Mouse (Mus musculus) lung, embryonic 14.5 days (tissue): ENCODE results near the gene Rhov. TPM values are rescaled to one million over a fixed set of nuclear protein-coding genes. Genes with fewer than 3 reads are reported as not detected.

Source experiments
- ATAC-seq: fragments of 200-750 bp; cut with Nextera tagmentation; 2 replicates; pipeline ENCODE4 v1.8.0; 2017; ENCODE audit warnings: mild to moderate bottlenecking, moderate TSS enrichment, moderate library complexity; ENCODE audit not compliant: insufficient read depth
- DNase-seq: peaks from one replicate; pipeline ENCODE4 v3.0.0-alpha.2; 2015
- H3K27ac ChIP-seq: fragments of 300-500 bp; sonication (generic); 2 replicates; pipeline ENCODE4 v1.5.1; 2014; ENCODE audit warnings: low read depth, mild to moderate bottlenecking, moderate library complexity
- H3K27me3 ChIP-seq: fragments of 300-500 bp; sonication (generic); 2 replicates; pipeline ENCODE4 v1.6.1; 2014; ENCODE audit warnings: low read length, control low read depth; ENCODE audit not compliant: insufficient read depth
- H3K36me3 ChIP-seq: fragments of 300-500 bp; sonication (generic); 2 replicates; pipeline ENCODE4 v1.6.1; 2014; ENCODE audit warnings: control low read depth; ENCODE audit not compliant: insufficient read depth
- H3K4me1 ChIP-seq: fragments of 300-500 bp; sonication (generic); 2 replicates; pipeline ENCODE4 v1.6.1; 2014; ENCODE audit warnings: antibody characterized with exemption, control low read depth; ENCODE audit not compliant: insufficient read depth
- H3K4me2 ChIP-seq: fragments of 300-500 bp; sonication (generic); 2 replicates; pipeline ENCODE4 v1.6.1; 2014; ENCODE audit warnings: mild to moderate bottlenecking
- H3K4me3 ChIP-seq: fragments of 300-500 bp; sonication (generic); 2 replicates; pipeline ENCODE4 v1.5.1; 2014; ENCODE audit warnings: low read depth, low read length
- H3K9ac ChIP-seq: fragments of 300-500 bp; sonication (generic); 2 replicates; pipeline ENCODE4 v1.6.1; 2014
- H3K9me3 ChIP-seq: fragments of 300-500 bp; sonication (generic); 2 replicates; pipeline ENCODE4 v1.6.1; 2016; ENCODE audit warnings: low read depth, low read length, control low read depth
- CTCF ChIP-seq: IDR thresholded peaks from 2 replicates; pipeline ENCODE4 v1.5.1; 2016; ENCODE audit warnings: antibody characterized with exemption, low read depth
- WGBS: fragments of 180-500 bp; shearing (Covaris S2); extraction: QIAGEN DNeasy Blood & Tissue Kit; methylation state at CpG from one replicate; pipeline ENCODE4 v1.1.7; 2014; 5-methylcytosine and 5-hydroxymethylcytosine counted together
- polyA plus RNA-seq: library from polyadenylated mRNA; unstranded; fragments of >200 nt; fragmentation: Nextera tagmentation; extraction: Ambion mirVana; gene quantifications from 2 replicates; pipeline ENCODE4 v1.2.1, GENCODE M21; 2014

The Rhov gene
- polyA plus RNA-seq, 1 experiment from 2014 or later = 0.24 TPM

DNA sequence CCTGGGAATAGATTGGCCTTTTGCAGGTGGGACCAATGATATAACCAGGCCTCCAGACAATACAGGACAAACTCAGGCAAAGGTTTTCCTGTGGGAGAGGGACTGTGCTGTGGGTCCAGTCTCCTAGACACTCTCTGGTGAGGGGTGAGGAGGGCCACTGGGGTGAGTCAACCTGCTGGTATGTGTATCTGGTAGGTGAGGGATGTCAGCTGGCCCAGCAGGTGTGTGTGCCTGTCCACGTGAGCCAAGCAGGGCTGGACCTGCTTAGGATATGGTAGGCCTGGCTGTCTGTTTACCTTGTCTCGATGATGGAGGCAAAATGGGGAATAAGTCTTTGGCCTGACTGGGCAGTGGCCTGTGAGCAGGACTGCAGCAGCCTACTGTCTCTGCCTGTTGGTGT is 32.4 kb downstream of the Rhov start:
- H3K4me1 ChIP-seq = no peaks in the 10 kb centered on the region
- no peaks in the 10 kb centered on the region for H3K36me3 ChIP-seq
- 36% methylated on average over 2 of the region's 2 CpGs for WGBS
- H3K4me2 ChIP-seq = peak overlapping the region; percentile 73
- DNase-seq (no peak), ATAC-seq (peak; percentile 25; the same call in 1 of the 2 replicates)
- H3K9ac ChIP-seq = peak overlapping the region; percentile 16; the same call in 1 of the 2 replicates
- no peak for TF ChIP-seq CTCF
- H3K27ac ChIP-seq = no peak overlapping the region
- H3K27me3 ChIP-seq = peaks cover 36% of the 10 kb centered on the region
- H3K9me3 ChIP-seq = no peaks in the 10 kb centered on the region
- peak overlapping the region; percentile 53 for H3K4me3 ChIP-seq

GRCm38 (mm10) chr2:119237871-119238220 is 33.2 kb downstream of the Rhov start:
- Histone ChIP-seq H3K27ac (peak overlapping the region; percentile 34), H3K27me3 (peaks cover 36% of the 10 kb centered on the region)
- ATAC-seq = peak; percentile 29; the same call in 1 of the 2 replicates

DNA sequence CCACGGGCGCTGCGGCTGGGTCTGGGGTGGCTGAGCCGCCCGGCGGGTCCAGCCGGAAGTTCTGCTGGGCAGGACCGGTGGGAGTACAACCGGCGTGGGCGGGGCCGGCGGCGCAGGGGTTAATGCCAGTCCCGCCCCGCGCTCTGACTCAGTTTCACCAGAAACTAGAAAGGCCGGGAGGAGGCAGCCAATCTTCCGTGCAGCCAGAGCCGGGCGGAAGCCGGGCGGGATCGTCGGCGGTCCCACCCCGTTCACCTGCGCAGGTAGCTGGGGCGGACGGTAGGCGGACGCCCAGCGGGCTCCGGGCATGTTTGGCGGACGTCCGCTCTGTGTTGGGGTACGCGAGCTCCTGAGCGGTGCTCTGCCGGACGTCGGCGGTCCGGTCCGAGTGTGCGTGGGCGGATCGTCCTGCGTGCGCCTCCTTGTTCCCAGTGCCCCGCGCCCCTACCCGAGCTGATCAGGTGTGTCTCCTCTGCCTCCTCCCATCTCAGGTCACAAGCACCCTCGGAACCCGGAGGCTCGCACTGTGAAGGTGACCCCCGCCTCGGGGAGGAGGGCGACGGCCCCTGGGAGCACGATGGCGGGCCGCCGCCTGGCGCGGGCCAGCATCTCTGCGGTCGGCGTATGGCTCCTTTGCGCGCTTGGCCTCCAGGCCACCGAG is 33.7 kb downstream of the Rhov start, which contains the start of gene Spint1:
Gene Spint1 (plus strand): TSS at position 153 of the 661 bp plus-strand sequence.
- H3K27me3 ChIP-seq = peaks cover 36% of the 10 kb centered on the region
- no peaks in the 10 kb centered on the region for H3K4me1 ChIP-seq
- H3K27ac ChIP-seq = peak within 1 kb of the TSS; percentile 34
- under 1% methylated on average over 72 of the region's 73 CpGs for WGBS
- H3K9me3 ChIP-seq = no peaks in the 10 kb centered on the region
- DNase-seq (peak; percentile 64), ATAC-seq (peak; percentile 71)
- H3K4me2 ChIP-seq = peak within 1 kb of the TSS; percentile 73
- H3K4me3 ChIP-seq = peak within 1 kb of the TSS; percentile 53
- no peaks in the 10 kb centered on the region for H3K36me3 ChIP-seq
- no peak for TF ChIP-seq CTCF
- peak within 1 kb of the TSS; percentile 45 for H3K9ac ChIP-seq

More at GRCm38 (mm10) chr2:119237871-119238220, 33.2 kb downstream of the Rhov start:
- no peak for TF ChIP-seq CTCF
- no peaks in the 10 kb centered on the region for H3K4me1 ChIP-seq
- H3K9me3 ChIP-seq = no peaks in the 10 kb centered on the region
- H3K4me2 ChIP-seq = peak overlapping the region; percentile 73
- peak overlapping the region; percentile 45 for H3K9ac ChIP-seq
- H3K36me3 ChIP-seq = no peaks in the 10 kb centered on the region
- WGBS = 2% methylated on average over 31 of the region's 31 CpGs
- H3K4me3 ChIP-seq = peak overlapping the region; percentile 53
- peak; percentile 35 for DNase-seq

DNA sequence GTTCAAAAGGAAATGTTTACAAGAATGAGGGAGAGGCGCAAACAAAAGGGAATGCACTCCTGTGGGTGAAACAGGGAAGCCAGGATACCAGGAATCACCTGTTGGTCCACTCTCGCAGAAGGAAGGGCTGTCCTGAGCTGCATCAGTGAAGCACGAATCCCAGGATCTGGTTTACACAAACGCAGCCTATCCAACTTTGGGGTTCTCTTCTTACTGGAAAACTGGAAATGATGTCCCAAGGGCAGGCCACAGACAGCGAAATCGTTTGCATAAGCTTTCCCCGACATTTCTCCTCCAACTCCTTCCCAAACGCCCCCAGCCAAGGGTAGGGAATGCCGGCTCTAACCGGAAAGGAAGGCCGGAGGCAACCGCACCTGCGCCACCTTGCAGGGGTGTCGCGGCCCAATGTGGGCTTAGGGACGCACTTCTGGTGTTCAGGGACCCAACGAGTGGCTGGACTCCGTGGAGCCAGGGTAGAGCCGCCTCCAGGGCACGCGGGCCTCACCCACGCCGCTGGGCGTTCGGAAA is 34.3 kb downstream of the Rhov start:
- Histone ChIP-seq H3K4me1 (no peaks in the 10 kb centered on the region), H3K27ac (peak overlapping the region; percentile 34; the same call in 1 of the 2 replicates), H3K4me3 (peak overlapping the region; percentile 53), H3K4me2 (peak overlapping the region; percentile 73), H3K36me3 (no peaks in the 10 kb centered on the region), H3K9me3 (no peaks in the 10 kb centered on the region), H3K27me3 (peaks cover 36% of the 10 kb centered on the region), H3K9ac (peak overlapping the region; percentile 45)
- no peak; the same call in 1 of the 2 replicates for ATAC-seq
- DNase-seq = no peak
- no peak for TF ChIP-seq CTCF
- WGBS = 6% methylated on average over 24 of the region's 25 CpGs

DNA sequence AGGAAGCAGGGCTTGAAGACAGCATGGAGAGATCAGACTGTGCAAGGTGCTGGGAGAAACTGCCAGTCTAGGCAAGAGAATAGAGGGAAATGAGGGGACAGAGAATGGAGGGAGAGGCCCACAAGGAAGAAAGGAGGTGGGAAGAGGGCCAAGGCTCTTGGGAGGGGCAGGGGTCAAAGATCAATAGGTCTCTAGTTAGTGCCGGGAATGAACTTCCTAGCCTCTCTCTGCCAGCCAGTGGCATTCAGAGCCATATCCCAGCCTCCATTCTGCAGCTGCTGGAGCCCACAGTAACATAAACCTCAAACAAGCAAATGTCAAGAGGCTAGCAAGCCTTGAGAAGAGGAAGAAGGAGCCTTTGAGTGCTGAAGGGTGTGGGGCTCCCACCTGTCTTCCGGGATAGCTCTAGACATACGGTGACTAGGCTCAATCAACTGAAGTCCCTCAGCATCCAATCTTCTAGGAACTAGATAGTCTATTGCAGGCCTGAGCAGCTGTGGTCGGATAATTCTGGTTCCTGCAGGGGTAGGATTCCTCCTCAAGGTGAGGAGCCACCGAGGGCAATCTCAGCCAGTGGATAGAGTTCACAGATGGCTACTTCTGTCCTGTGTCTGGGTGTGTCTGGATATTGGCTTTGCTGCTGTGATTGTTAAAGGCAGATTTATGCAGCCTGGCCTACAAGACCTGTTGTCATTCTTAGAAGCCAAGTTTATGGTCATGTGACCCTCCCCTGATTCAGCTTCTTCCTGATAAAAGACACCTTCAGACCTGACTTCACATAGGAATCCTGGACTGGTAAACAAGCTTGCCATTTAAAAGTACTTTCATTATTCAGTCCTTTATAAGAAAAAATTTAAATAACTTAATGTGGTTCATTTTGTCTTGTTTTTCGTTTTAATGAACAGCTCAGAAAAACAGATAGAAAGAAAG is 41.0 kb downstream of the Rhov start, which contains the start of gene Ppp1r14d:
Gene Ppp1r14d (minus strand): TSS at position 132 of the 930 bp plus-strand sequence.
- Histone ChIP-seq H3K27ac (no peak within 1 kb of the TSS), H3K4me3 (no peak within 1 kb of the TSS), H3K27me3 (no peaks in the 10 kb centered on the region), H3K9ac (no peak within 1 kb of the TSS), H3K4me1 (no peaks in the 10 kb centered on the region), H3K4me2 (no peak within 1 kb of the TSS), H3K9me3 (no peaks in the 10 kb centered on the region), H3K36me3 (no peaks in the 10 kb centered on the region)
- TF ChIP-seq CTCF = no peak
- DNase-seq (no peak), ATAC-seq (no peak)
- 55% methylated on average over 6 of the region's 6 CpGs for WGBS

Other genes with a start within 250 kb of the Rhov start
- gene Ccdc32, start 241.9 kb downstream of the Rhov start, polyA plus RNA-seq = 19.9 and 21.0 TPM in 2 replicates
- gene Rpusd2, start 236.5 kb downstream of the Rhov start, polyA plus RNA-seq = 4.4 and 4.5 TPM in 2 replicates
- 57.3 and 58.1 TPM in 2 replicates for gene Knl1, start 224.2 kb downstream of the Rhov start, polyA plus RNA-seq
- 64.6 and 67.6 TPM in 2 replicates for gene Rad51, start 158.5 kb downstream of the Rhov start, polyA plus RNA-seq
- gene Rmdn3, start 114.2 kb downstream of the Rhov start, polyA plus RNA-seq = 36.1 and 38.9 TPM in 2 replicates
- 24.9 and 25.3 TPM in 2 replicates for gene Gchfr, start 103.5 kb downstream of the Rhov start, polyA plus RNA-seq
- gene Gm14137, start 96.8 kb downstream of the Rhov start, polyA plus RNA-seq = 0.22 and 0.32 TPM in 2 replicates
- gene Zfyve19, start 62.7 kb downstream of the Rhov start, polyA plus RNA-seq = 49.6 and 50.5 TPM in 2 replicates
- 17.8 and 19.0 TPM in 2 replicates for gene Dnajc17, start 62.5 kb downstream of the Rhov start, polyA plus RNA-seq
- 0.41 and 0.42 TPM in 2 replicates for gene Ppp1r14d, start 41.4 kb downstream of the Rhov start, polyA plus RNA-seq
- 25.4 and 25.5 TPM in 2 replicates for gene Spint1, start 33.9 kb downstream of the Rhov start, polyA plus RNA-seq
- gene Vps18, start 17.5 kb upstream of the Rhov start, polyA plus RNA-seq = 15.9 and 17.5 TPM in 2 replicates
- gene Dll4, start 54.5 kb upstream of the Rhov start, polyA plus RNA-seq = 8.1 and 10.0 TPM in 2 replicates
- 0.64 and 0.70 TPM in 2 replicates for gene Chac1, start 80.0 kb upstream of the Rhov start, polyA plus RNA-seq
- 6.7 and 6.9 TPM in 2 replicates for gene Ino80, start 206.4 kb upstream of the Rhov start, polyA plus RNA-seq